In the genomic region with DNA sequence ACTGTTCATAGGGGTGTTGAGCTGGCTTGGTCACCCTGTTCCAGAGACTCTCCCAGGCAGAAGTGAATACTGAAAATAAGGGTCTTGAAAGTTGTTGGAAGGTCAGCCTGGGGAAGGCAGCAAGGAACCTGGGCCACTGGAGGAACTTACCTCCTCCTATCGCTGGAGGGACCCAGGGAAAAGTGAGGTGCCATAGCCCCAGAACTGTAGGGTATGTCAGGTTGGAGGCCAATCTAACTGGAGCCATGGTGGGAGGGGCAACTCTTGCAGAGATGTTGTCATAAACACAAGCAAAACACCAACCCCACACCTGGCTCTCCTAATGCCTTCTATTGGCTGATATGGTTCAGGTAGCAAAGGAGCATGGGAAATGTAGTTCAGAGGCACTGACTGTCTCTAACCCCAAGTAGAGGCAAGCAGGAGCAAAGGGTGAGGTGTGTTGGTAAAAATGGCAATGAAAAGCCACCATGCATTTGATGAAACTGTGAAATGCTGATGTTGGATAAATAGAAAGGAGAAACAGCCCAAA, we compare ENCODE assay signal across 19 mouse cellular contexts. TPM values are rescaled to one million over a fixed set of nuclear protein-coding genes. Genes with fewer than 3 reads are reported as not detected.
"Had no signal": no experiment of that assay in that cellular context is flagged by ENCODE, and none has a peak within 500 bp of the region (broad histone marks: within the 10 kb centered on the region; RNA-seq: fewer than 3 reads in every experiment).

No protein-coding gene starts in this region.

- H3K4me2 ChIP-seq: kidney, embryonic 15.5 days; limb, embryonic 12.5 days; limb, embryonic 15.5 days; liver, embryonic 13.5 days; neural tube, embryonic 12.5 days; neural tube, embryonic 15.5 days had no signal

- H3K4me3 ChIP-seq: kidney, embryonic 15.5 days; limb, embryonic 12.5 days; limb, embryonic 15.5 days; liver, embryonic 13.5 days; neural tube, embryonic 12.5 days; neural tube, embryonic 15.5 days had no signal

- H3K27ac ChIP-seq: kidney, embryonic 15.5 days; limb, embryonic 12.5 days; limb, embryonic 15.5 days; liver, embryonic 13.5 days; neural tube, embryonic 12.5 days; neural tube, embryonic 15.5 days; stomach, postnatal 0 days had no signal

- DNase-seq: layer of hippocampus, postnatal 36 days; left cerebral cortex, postnatal 4 days; liver, embryonic 13.5 days; lung, adult 2 months; midbrain, embryonic 14.5 days; right cerebral cortex, adult 18-20 months; right cerebral cortex, postnatal 14 days; right cerebral cortex, postnatal 4 days; thymus, adult 2 months; thymus, postnatal 14 days; thymus, postnatal 4 days had no signal

- H3K9me3 ChIP-seq: kidney, embryonic 15.5 days; limb, embryonic 12.5 days; limb, embryonic 15.5 days; liver, embryonic 13.5 days; neural tube, embryonic 12.5 days; neural tube, embryonic 15.5 days had no signal

- H3K36me3 ChIP-seq: kidney, embryonic 15.5 days; limb, embryonic 12.5 days; limb, embryonic 15.5 days; liver, embryonic 13.5 days; neural tube, embryonic 12.5 days; neural tube, embryonic 15.5 days had no signal

- H3K9ac ChIP-seq: kidney, embryonic 15.5 days; limb, embryonic 12.5 days; limb, embryonic 15.5 days; liver, embryonic 13.5 days; neural tube, embryonic 12.5 days; neural tube, embryonic 15.5 days had no signal

RNA-seq across cellular contexts. Expression of a gene that starts 7.2 kb away (rescaled TPM):
- total RNA-seq: megakaryocyte progenitor cell, adult 5-6 weeks; megakaryocyte-erythroid progenitor cell, adult 5-6 weeks had no signal
- polyA plus RNA-seq: liver, embryonic 13.5 days had no signal

RNA-seq across cellular contexts. Expression of a gene that starts 57.4 kb away (rescaled TPM):
- total RNA-seq: megakaryocyte progenitor cell, adult 5-6 weeks; megakaryocyte-erythroid progenitor cell, adult 5-6 weeks had no signal
